Mouse (Mus musculus) liver, embryonic 14.5 days (tissue): ENCODE measurements at regions not wholly inside any gene's neighbourhood (a gene's known extent, or its start where the extent isn't known, plus 50 kb on each side); places are given as distances from the start of the nearest gene placed in this dataset.

Source experiments
- CTCF ChIP-seq: IDR thresholded peaks from 2 replicates; pipeline ENCODE4 v1.5.1; 2016; ENCODE audit warnings: antibody characterized with exemption, low read depth, control low read depth
- EP300 ChIP-seq: IDR thresholded peaks from 2 replicates; pipeline ENCODE4 v1.6.1; 2016; ENCODE audit warnings: antibody characterized with exemption, low read depth

DNA sequence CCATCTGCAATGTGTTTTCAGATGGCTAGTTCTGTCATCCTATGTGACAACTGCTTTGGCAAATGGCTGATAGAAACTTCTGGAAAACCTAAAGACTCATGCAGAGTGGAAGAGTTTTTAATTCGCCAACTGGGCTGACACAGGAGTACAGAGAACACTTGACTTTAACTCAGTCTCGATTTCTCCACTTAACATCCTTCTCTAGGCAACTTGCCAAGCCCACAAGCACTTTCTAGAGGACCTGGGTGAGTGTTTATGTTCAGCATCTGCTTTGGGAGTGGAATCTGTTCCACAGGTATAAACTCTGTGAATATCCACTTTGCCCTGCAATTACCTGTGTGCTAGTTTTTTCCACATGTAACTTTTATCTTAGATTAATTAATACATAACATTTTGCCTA is 85.1 kb upstream of the Prep start:
- no peak for TF ChIP-seq EP300
- no peak for TF ChIP-seq CTCF
